Mouse (Mus musculus) neural tube, embryonic 11.5 days (tissue): Measurements from ENCODE around the gene Tesk2. TPM values are rescaled to one million over a fixed set of nuclear protein-coding genes. Genes with fewer than 3 reads are reported as not detected.

Experiments
- ATAC-seq: fragments of 200-750 bp; cut with Nextera tagmentation; 2 replicates; pipeline ENCODE4 v1.8.0; 2017; ENCODE audit warnings: moderate number of reproducible peaks, mild to moderate bottlenecking, moderate TSS enrichment, moderate library complexity; ENCODE audit not compliant: insufficient read depth, low FRiP score, low TSS enrichment
- DNase-seq: peaks from one replicate; pipeline ENCODE4 v3.0.0-alpha.2; 2015; ENCODE audit warnings: low spot score
- H3K27ac ChIP-seq: fragments of 300-500 bp; sonication (generic); 2 replicates; pipeline ENCODE4 v1.5.1; 2014; ENCODE audit warnings: low read depth, mild to moderate bottlenecking, low read length
- H3K27me3 ChIP-seq: fragments of 300-500 bp; sonication (generic); 2 replicates; pipeline ENCODE4 v1.6.1; 2014; ENCODE audit warnings: mild to moderate bottlenecking, low read length, mixed read lengths; ENCODE audit not compliant: control insufficient read depth, insufficient read depth
- H3K36me3 ChIP-seq: fragments of 300-500 bp; sonication (generic); 2 replicates; pipeline ENCODE4 v1.6.1; 2014; ENCODE audit warnings: mild to moderate bottlenecking, low read length, moderate library complexity, mixed read lengths; ENCODE audit not compliant: control insufficient read depth, insufficient read depth
- H3K4me1 ChIP-seq: fragments of 300-500 bp; sonication (generic); 2 replicates; pipeline ENCODE4 v1.6.1; 2014; ENCODE audit warnings: low read length, mixed read lengths; ENCODE audit not compliant: control insufficient read depth, insufficient read depth
- H3K4me2 ChIP-seq: fragments of 300-500 bp; sonication (generic); 2 replicates; pipeline ENCODE4 v1.6.1; 2014; ENCODE audit warnings: low read depth, mild to moderate bottlenecking, moderate library complexity
- H3K4me3 ChIP-seq: fragments of 300-500 bp; sonication (generic); 2 replicates; pipeline ENCODE4 v1.5.1; 2014; ENCODE audit warnings: low read depth, low read length
- H3K9ac ChIP-seq: fragments of 300-500 bp; sonication (generic); 2 replicates; pipeline ENCODE4 v1.6.1; 2014; ENCODE audit warnings: mild to moderate bottlenecking, low read length
- H3K9me3 ChIP-seq: fragments of 300-500 bp; sonication (generic); 2 replicates; pipeline ENCODE4 v1.6.1; 2016; ENCODE audit warnings: low read length; ENCODE audit not compliant: control insufficient read depth
- WGBS: fragments of 180-500 bp; shearing (Covaris S2); extraction: QIAGEN DNeasy Blood & Tissue Kit; methylation state at CpG from one replicate; pipeline ENCODE4 v1.1.7; 2014; 5-methylcytosine and 5-hydroxymethylcytosine counted together
- polyA plus RNA-seq: library from polyadenylated mRNA; unstranded; fragments of >200 nt; fragmentation: Nextera tagmentation; extraction: Ambion mirVana; gene quantifications from 2 replicates; pipeline ENCODE4 v1.2.1, GENCODE M21; 2014

Tesk2 gene
- polyA plus RNA-seq, 1 experiment from 2014 or later: 9.8 TPM

- H3K9ac ChIP-seq: no peak overlapping the region
- ATAC-seq: no peak
Measured at GRCm38 (mm10) chr4:116817486-116817885, 96.7 kb downstream of the Tesk2 start.

GRCm38 (mm10) chr4:116819968-116820901 is 99.5 kb downstream of the Tesk2 start:
- ATAC-seq (no peak; the same call in 1 of the 2 replicates), DNase-seq (no peak)
- WGBS: 19% methylated on average over 32 of the region's 32 CpGs
- Histone ChIP-seq H3K27me3 (peaks cover 10% of the 10 kb centered on the region; the same call in 1 of the 2 replicates), H3K27ac (no peak overlapping the region), H3K9ac (peak overlapping the region; percentile 58), H3K9me3 (no peaks in the 10 kb centered on the region), H3K36me3 (no peaks in the 10 kb centered on the region; the same call in 1 of the 2 replicates), H3K4me1 (peaks cover 10% of the 10 kb centered on the region), H3K4me2 (peak overlapping the region; percentile 85), H3K4me3 (peak overlapping the region; percentile 42)

More at GRCm38 (mm10) chr4:116817486-116817885, 96.7 kb downstream of the Tesk2 start:
- Histone ChIP-seq H3K9me3 (no peaks in the 10 kb centered on the region), H3K36me3 (no peaks in the 10 kb centered on the region; the same call in 1 of the 2 replicates), H3K27me3 (peaks cover 10% of the 10 kb centered on the region; the same call in 1 of the 2 replicates), H3K4me2 (no peak overlapping the region), H3K4me3 (no peak overlapping the region), H3K4me1 (peaks cover 9% of the 10 kb centered on the region), H3K27ac (no peak overlapping the region)
- WGBS: 83% methylated on average over 6 of the region's 6 CpGs
- DNase-seq: no peak

GRCm38 (mm10) chr4:116820902-116821693 is 100.3 kb downstream of the Tesk2 start:
- WGBS: under 1% methylated on average over 51 of the region's 51 CpGs
- Histone ChIP-seq H3K9ac (peak overlapping the region; percentile 58), H3K4me2 (peak overlapping the region; percentile 85), H3K27me3 (peaks cover 10% of the 10 kb centered on the region; the same call in 1 of the 2 replicates), H3K9me3 (no peaks in the 10 kb centered on the region), H3K27ac (no peak overlapping the region), H3K4me3 (peak overlapping the region; percentile 42), H3K4me1 (peaks cover 11% of the 10 kb centered on the region), H3K36me3 (no peaks in the 10 kb centered on the region; the same call in 1 of the 2 replicates)
- DNase-seq (peak; percentile 74), ATAC-seq (peak; percentile 70)

GRCm38 (mm10) chr4:116821694-116822016 is 100.9 kb downstream of the Tesk2 start, which contains the start of gene Hpdl:
Gene Hpdl, minus strand, starts transcription at chr4:116821707.
- peak within 1 kb of the TSS; percentile 42 for H3K4me3 ChIP-seq
- no peaks in the 10 kb centered on the region; the same call in 1 of the 2 replicates for H3K36me3 ChIP-seq
- H3K4me1 ChIP-seq: peaks cover 11% of the 10 kb centered on the region
- H3K9ac ChIP-seq: peak within 1 kb of the TSS; percentile 58
- H3K27ac ChIP-seq: no peak within 1 kb of the TSS
- H3K9me3 ChIP-seq: no peaks in the 10 kb centered on the region
- H3K4me2 ChIP-seq: peak within 1 kb of the TSS; percentile 85
- WGBS: 12% methylated on average over 9 of the region's 9 CpGs
- peaks cover 10% of the 10 kb centered on the region; the same call in 1 of the 2 replicates for H3K27me3 ChIP-seq
- DNase-seq: no peak
- no peak; the same call in 1 of the 2 replicates for ATAC-seq

GRCm38 (mm10) chr4:116824541-116825004 is 103.8 kb downstream of the Tesk2 start:
- Histone ChIP-seq H3K4me2 (peak overlapping the region; percentile 73), H3K4me1 (peaks cover 12% of the 10 kb centered on the region), H3K9me3 (no peaks in the 10 kb centered on the region), H3K9ac (peak overlapping the region; percentile 76), H3K27ac (peak overlapping the region; percentile 27; the same call in 1 of the 2 replicates), H3K36me3 (no peaks in the 10 kb centered on the region), H3K27me3 (peaks cover 10% of the 10 kb centered on the region; the same call in 1 of the 2 replicates), H3K4me3 (peak overlapping the region; percentile 53)
- WGBS: 1% methylated on average over 29 of the region's 29 CpGs
- ATAC-seq (no peak), DNase-seq (peak; percentile 72)

- Histone ChIP-seq H3K4me1 (peaks cover 9% of the 10 kb centered on the region; the same call in 1 of the 2 replicates), H3K9me3 (no peaks in the 10 kb centered on the region), H3K4me3 (no peak overlapping the region), H3K27me3 (no peaks in the 10 kb centered on the region), H3K9ac (no peak overlapping the region), H3K27ac (no peak overlapping the region), H3K36me3 (no peaks in the 10 kb centered on the region), H3K4me2 (no peak overlapping the region)
- ATAC-seq (no peak), DNase-seq (peak; percentile 62)
- WGBS: 4% methylated on average over 4 of the region's 4 CpGs
Measured at GRCm38 (mm10) chr4:116827819-116828218, 107.1 kb downstream of the Tesk2 start.

GRCm38 (mm10) chr4:116829364-116830069 is 108.8 kb downstream of the Tesk2 start:
- Histone ChIP-seq H3K27ac (peak overlapping the region; percentile 75), H3K4me3 (no peak overlapping the region), H3K4me1 (peaks cover 9% of the 10 kb centered on the region; the same call in 1 of the 2 replicates), H3K9ac (peak overlapping the region; percentile 44; the same call in 1 of the 2 replicates), H3K9me3 (no peaks in the 10 kb centered on the region), H3K36me3 (no peaks in the 10 kb centered on the region), H3K4me2 (no peak overlapping the region), H3K27me3 (no peaks in the 10 kb centered on the region)
- DNase-seq (no peak), ATAC-seq (peak; percentile 43)
- WGBS: 34% methylated on average over 6 of the region's 6 CpGs

GRCm38 (mm10) chr4:116830070-116830368 is 109.3 kb downstream of the Tesk2 start:
- Histone ChIP-seq H3K9me3 (no peaks in the 10 kb centered on the region), H3K9ac (peak overlapping the region; percentile 12; the same call in 1 of the 2 replicates), H3K27me3 (no peaks in the 10 kb centered on the region), H3K36me3 (no peaks in the 10 kb centered on the region), H3K4me3 (no peak overlapping the region), H3K4me2 (no peak overlapping the region), H3K27ac (peak overlapping the region; percentile 75), H3K4me1 (peaks cover 8% of the 10 kb centered on the region; the same call in 1 of the 2 replicates)
- DNase-seq (peak; percentile 74), ATAC-seq (peak; percentile 86)
- 11% methylated on average over 6 of the region's 6 CpGs for WGBS
